Mouse (Mus musculus): ENCODE data around the gene Flnb. TPM values are rescaled to one million over a fixed set of nuclear protein-coding genes. Genes with fewer than 3 reads are reported as not detected.

Gene Flnb
- polyA plus RNA-seq, 1 experiment from 2014 or later, result 124 TPM

GRCm38 (mm10) chr14:7861275-7861674, 43.5 kb downstream of the Flnb start:
- in situ Hi-C loops (cut with MboI; ENCODE audit: low pct_unique_long_range_greater_than_20kb), result no loop called here
- ChIA-PET CTCF (interaction anchor here (1.2 kb wide), 1 partner anchor 11 kb away, joined by 3 read pairs; no protein-coding TSS in a partner anchor), POLR2A (interaction anchor here (1.0 kb wide), 1 partner anchor 19 kb away, joined by 4 read pairs; no protein-coding TSS in a partner anchor)
- DNase-seq (ENCODE audit: low read depth, low spot score), result no peak
- TF ChIP-seq CTCF (IDR thresholded peaks at IDR 0.05), result no peak
- ATAC-seq, result peak; percentile 47
- H3K27me3 ChIP-seq, result no peaks in the 10 kb centered on the region

GRCm38 (mm10) chr14:7862226-7862625, 44.5 kb downstream of the Flnb start:
- in situ Hi-C loops (cut with MboI; ENCODE audit: low pct_unique_long_range_greater_than_20kb), result no loop called here
- ChIA-PET CTCF (no interaction called here), POLR2A (no interaction called here)
- DNase-seq (ENCODE audit: low read depth, low spot score), result no peak
- no peak for TF ChIP-seq CTCF (IDR thresholded peaks at IDR 0.05)
- ATAC-seq, result no peak
- H3K27me3 ChIP-seq, result no peaks in the 10 kb centered on the region

- no peak for TF ChIP-seq CTCF (IDR thresholded peaks at IDR 0.05)
- ChIA-PET POLR2A (interaction anchor here (0.7 kb wide), 1 partner anchor 9 kb away, joined by 4 read pairs; no protein-coding TSS in a partner anchor), CTCF (no interaction called here)
- no peaks in the 10 kb centered on the region for H3K27me3 ChIP-seq
- in situ Hi-C loops (cut with MboI; ENCODE audit: low pct_unique_long_range_greater_than_20kb), result no loop called here
- DNase-seq (ENCODE audit: low read depth, low spot score) (no peak), ATAC-seq (no peak)
Measured at GRCm38 (mm10) chr14:7863199-7863598, 45.4 kb downstream of the Flnb start.

GRCm38 (mm10) chr14:7863871-7864505, 46.2 kb downstream of the Flnb start:
- ChIA-PET CTCF (no interaction called here), POLR2A (interaction anchor here (0.7 kb wide), 1 partner anchor 10 kb away, joined by 4 read pairs; no protein-coding TSS in a partner anchor)
- no peak for ATAC-seq
- no peak for TF ChIP-seq CTCF (IDR thresholded peaks at IDR 0.05)
- no peak for DNase-seq (ENCODE audit: low read depth, low spot score)
- in situ Hi-C loops (cut with MboI; ENCODE audit: low pct_unique_long_range_greater_than_20kb), result no loop called here
- H3K27me3 ChIP-seq, result no peaks in the 10 kb centered on the region

GRCm38 (mm10) chr14:7864506-7864899, 46.7 kb downstream of the Flnb start:
- DNase-seq (ENCODE audit: low read depth, low spot score) (no peak), ATAC-seq (no peak)
- ChIA-PET POLR2A (no interaction called here), CTCF (no interaction called here)
- in situ Hi-C loops (cut with MboI; ENCODE audit: low pct_unique_long_range_greater_than_20kb), result no loop called here
- H3K27me3 ChIP-seq, result no peaks in the 10 kb centered on the region
- TF ChIP-seq CTCF (IDR thresholded peaks at IDR 0.05), result no peak

- in situ Hi-C loops (cut with MboI; ENCODE audit: low pct_unique_long_range_greater_than_20kb), result loop anchor here (5.0 kb wide), 1 partner anchor 50 kb away; the partner anchor contains the start of gene Flnb
- H3K27me3 ChIP-seq, result no peaks in the 10 kb centered on the region
- DNase-seq (ENCODE audit: low read depth, low spot score) (no peak), ATAC-seq (peak; percentile 90)
- ChIA-PET CTCF (interaction anchor here (1.3 to 2.3 kb wide), 2 partner anchors 19 to 36 kb away, joined by 3 to 9 read pairs; no protein-coding TSS in a partner anchor), POLR2A (interaction anchor here (0.8 to 1.6 kb wide), 2 partner anchors 36 to 49 kb away, joined by 3 read pairs; partner anchors contain the start of gene Flnb)
- TF ChIP-seq CTCF (IDR thresholded peaks at IDR 0.05), result no peak
Measured at GRCm38 (mm10) chr14:7867224-7867623, 49.5 kb downstream of the Flnb start.

- DNase-seq (ENCODE audit: low read depth, low spot score), result no peak
- no peak for TF ChIP-seq CTCF (IDR thresholded peaks at IDR 0.05)
- ATAC-seq, result no peak
- no peaks in the 10 kb centered on the region for H3K27me3 ChIP-seq
- in situ Hi-C loops (cut with MboI; ENCODE audit: low pct_unique_long_range_greater_than_20kb), result loop anchor here (5.0 kb wide), 1 partner anchor 51 kb away; the partner anchor contains the start of gene Flnb
- CTCF ChIA-PET, result interaction anchor here (0.7 to 2.3 kb wide), 4 partner anchors 19 to 50 kb away, joined by 3 to 9 read pairs (median 3); partner anchors contain the start of gene Flnb
- POLR2A ChIA-PET, result interaction anchor here (0.8 kb wide), 1 partner anchor 36 kb away, joined by 3 read pairs; no protein-coding TSS in a partner anchor
Measured at GRCm38 (mm10) chr14:7867841-7868240, 50.1 kb downstream of the Flnb start.

- ATAC-seq (no peak), DNase-seq (ENCODE audit: low read depth, low spot score) (no peak)
- POLR2A ChIA-PET, result no interaction called here
- H3K27me3 ChIP-seq, result no peaks in the 10 kb centered on the region
- CTCF ChIA-PET, result interaction anchor here (1.1 to 1.5 kb wide), 3 partner anchors 22 to 51 kb away, joined by 3 read pairs; no protein-coding TSS in a partner anchor
- in situ Hi-C loops (cut with MboI; ENCODE audit: low pct_unique_long_range_greater_than_20kb), result loop anchor here (5.0 kb wide), 1 partner anchor 52 kb away; the partner anchor contains the start of gene Flnb
- no peak for TF ChIP-seq CTCF (IDR thresholded peaks at IDR 0.05)
Measured at GRCm38 (mm10) chr14:7869796-7870195, 52.0 kb downstream of the Flnb start.

GRCm38 (mm10) chr14:7873552-7873951, 55.8 kb downstream of the Flnb start:
- ChIA-PET POLR2A (no interaction called here), CTCF (interaction anchor here (0.9 to 1.4 kb wide), 2 partner anchors 14 to 20 kb away, joined by 3 read pairs; no protein-coding TSS in a partner anchor)
- TF ChIP-seq CTCF (IDR thresholded peaks at IDR 0.05), result no peak
- in situ Hi-C loops (cut with MboI; ENCODE audit: low pct_unique_long_range_greater_than_20kb), result no loop called here
- DNase-seq (ENCODE audit: low read depth, low spot score) (peak; percentile 79), ATAC-seq (peak; percentile 53)
- no peaks in the 10 kb centered on the region for H3K27me3 ChIP-seq

- H3K27me3 ChIP-seq, result no peaks in the 10 kb centered on the region
- ChIA-PET CTCF (interaction anchor here (0.9 to 1.4 kb wide), 6 partner anchors 13 to 56 kb away, joined by 3 to 5 read pairs (median 3); partner anchors contain the start of gene Flnb), POLR2A (interaction anchor here (0.6 kb wide), 2 partner anchors 15 to 43 kb away, joined by 3 to 4 read pairs; no protein-coding TSS in a partner anchor)
- ATAC-seq, result peak; percentile 83
- in situ Hi-C loops (cut with MboI; ENCODE audit: low pct_unique_long_range_greater_than_20kb), result no loop called here
- no peak for DNase-seq (ENCODE audit: low read depth, low spot score)
- TF ChIP-seq CTCF (IDR thresholded peaks at IDR 0.05), result no peak
Measured at GRCm38 (mm10) chr14:7874495-7874894, 56.7 kb downstream of the Flnb start.

- ATAC-seq (no peak), DNase-seq (ENCODE audit: low read depth, low spot score) (no peak)
- POLR2A ChIA-PET, result no interaction called here
- in situ Hi-C loops (cut with MboI; ENCODE audit: low pct_unique_long_range_greater_than_20kb), result no loop called here
- TF ChIP-seq CTCF (IDR thresholded peaks at IDR 0.05), result no peak
- CTCF ChIA-PET, result no interaction called here
- H3K27me3 ChIP-seq, result no peaks in the 10 kb centered on the region
Measured at GRCm38 (mm10) chr14:7877957-7878356, 60.2 kb downstream of the Flnb start.

All from Patski (cell line).